Mouse (Mus musculus) pancreas, adult 10 weeks (tissue): ENCODE data around the gene Tarsl2. TPM values are rescaled to one million over a fixed set of nuclear protein-coding genes. Genes with fewer than 3 reads are reported as not detected.

Experiments used
- polyA plus RNA-seq: library from polyadenylated mRNA; stranded (reverse); fragments of 350-450 nt; fragmentation: Illumina TruSeq; extraction: RNeasy Lipid Tissue Mini Kit (QIAGEN cat#74804); gene quantifications from one replicate; pipeline ENCODE4 v1.2.3, GENCODE M21; 2015; ENCODE audit warnings: low read depth, low replicate concordance; ENCODE audit not compliant: insufficient read depth

Gene Tarsl2
- 2.2 TPM for polyA plus RNA-seq

DNA sequence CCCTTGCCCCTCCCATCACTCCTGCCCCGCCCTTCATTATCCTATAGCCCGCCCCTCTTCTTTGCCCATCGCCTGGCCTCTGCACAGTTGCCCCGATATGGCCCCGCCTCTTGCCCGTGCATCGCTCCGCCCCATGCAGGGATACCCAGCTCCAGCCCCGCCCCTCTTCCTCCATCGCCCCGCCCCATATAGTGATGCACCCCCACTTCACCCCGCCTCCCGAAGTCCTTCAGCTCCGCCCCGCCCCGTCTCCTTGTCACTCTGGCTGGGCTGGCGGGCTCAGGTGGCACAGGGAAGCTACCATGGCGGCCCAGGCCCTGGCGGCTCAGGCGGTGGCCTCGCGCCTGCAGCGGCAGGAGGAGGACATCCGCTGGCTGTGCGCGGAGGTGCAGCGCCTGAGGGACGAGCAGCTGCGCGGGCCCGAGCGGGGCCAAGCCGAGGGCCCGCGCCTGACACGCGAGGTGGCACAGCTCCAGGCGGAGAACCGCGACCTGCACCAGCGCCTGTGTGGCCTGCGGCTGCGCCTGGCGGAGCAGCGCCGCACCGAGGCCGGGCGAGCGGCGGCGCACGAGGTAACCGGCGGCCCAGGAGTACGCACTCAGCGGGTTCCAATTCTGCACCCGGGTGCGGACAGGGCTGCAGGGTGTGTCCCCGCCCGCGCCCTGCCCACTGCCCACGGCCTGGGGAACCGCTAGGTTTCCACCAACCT lies at the start of gene Tarsl2:
TSS of gene Tarsl2 (plus strand) at position 256 of the 709 bp plus-strand sequence.

DNA sequence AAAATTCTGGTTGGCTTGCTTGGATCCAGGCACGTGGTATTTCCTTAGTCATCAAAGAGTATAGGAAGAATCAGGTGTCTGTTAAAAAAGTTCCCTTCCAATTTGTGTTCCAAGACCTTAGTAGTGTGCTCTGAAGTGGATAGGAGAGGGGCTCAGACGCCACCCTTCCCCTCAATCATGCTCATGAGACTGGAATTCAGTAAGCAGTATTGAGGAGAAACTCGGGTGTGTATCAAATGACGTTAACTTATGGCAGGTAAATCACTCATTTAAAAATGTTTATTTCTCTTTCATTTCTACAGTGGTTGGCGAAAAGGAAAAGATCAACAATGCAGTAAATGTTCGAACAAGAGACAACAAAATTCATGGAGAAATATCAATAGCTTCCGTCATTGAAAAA lies 46.2 kb downstream of the Tarsl2 start, which contains the start of gene Tm2d3:
TSS of gene Tm2d3 (plus strand) at position 301 of the 400 bp plus-strand sequence.

Other genes starting within 250 kb of the Tarsl2 start
- 14.3 TPM for gene Tjp1, start 117.1 kb upstream of the Tarsl2 start, polyA plus RNA-seq
- 26.3 TPM for gene Tm2d3, start 46.3 kb downstream of the Tarsl2 start, polyA plus RNA-seq
- 11.6 TPM for gene Pcsk6, start 216.8 kb downstream of the Tarsl2 start, polyA plus RNA-seq